Mouse (Mus musculus): Measurements from ENCODE around the gene Prss16.

DNA sequence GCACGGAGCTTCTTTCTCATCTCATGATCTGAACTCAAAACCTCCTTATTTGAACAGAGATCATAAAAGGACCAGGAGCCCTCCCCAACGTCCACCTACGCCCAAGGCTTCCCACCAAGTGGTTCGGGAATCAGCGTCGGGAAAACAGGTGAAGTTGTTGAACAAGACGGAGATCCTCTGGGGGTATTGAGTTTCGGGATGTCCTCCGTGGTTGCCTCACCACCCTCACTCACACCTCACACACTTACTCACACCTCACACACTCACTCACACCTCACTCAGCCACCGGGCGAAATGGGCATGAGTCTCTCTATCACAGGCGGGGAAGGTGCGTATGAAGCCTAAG lies 12.7 kb downstream of the Prss16 start:
- TF ChIP-seq EP300 (optimal IDR thresholded peaks at IDR 0.05), result no peak
- TF ChIP-seq CTCF (IDR thresholded peaks at IDR 0.05; ENCODE audit: low read depth), result no peak

Measured in stomach, postnatal 0 days (tissue).